Mouse (Mus musculus) cerebellum, adult 2 months (tissue): Measurements from ENCODE around the gene Igsf8.

ENCODE experiments used
- CTCF ChIP-seq: fragments of 200-500 bp; IDR thresholded peaks from 2 replicates; pipeline ENCODE4 v1.5.1; 2011; ENCODE audit warnings: low read depth, mild to moderate bottlenecking, control low read depth, low read length, moderate library complexity, borderline replicate concordance; ENCODE audit not compliant: insufficient read depth
- POLR2A ChIP-seq: fragments of 200-500 bp; IDR thresholded peaks from 2 replicates; pipeline ENCODE4 v1.6.1; 2011; ENCODE audit warnings: low read length, control low read depth, borderline replicate concordance; ENCODE audit not compliant: insufficient read depth

DNA sequence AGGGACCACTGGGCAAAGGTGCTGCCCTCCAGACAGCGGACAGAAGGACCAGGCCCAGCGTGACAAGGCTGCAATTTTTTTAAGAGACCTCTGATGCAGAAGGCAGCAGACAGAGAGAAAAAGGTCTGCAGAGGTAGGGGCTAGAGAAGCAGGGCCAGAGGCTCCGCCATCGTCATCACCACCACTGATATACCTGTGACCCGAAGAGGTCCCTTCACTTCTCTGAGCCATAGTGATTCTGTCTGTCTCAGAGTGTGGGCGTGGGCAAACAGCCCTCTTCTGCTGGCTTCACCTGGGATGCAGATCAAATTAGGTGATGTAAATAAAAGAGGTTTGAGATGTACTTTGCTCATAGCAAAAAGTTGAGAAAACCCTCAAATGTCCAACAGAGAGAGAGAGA is 68.2 kb downstream of the Igsf8 start:
- TF ChIP-seq POLR2A (no peak), CTCF (no peak)
